Mouse (Mus musculus): ENCODE measurements around the gene Cirbp.

Cirbp gene

GRCm38 (mm10) chr10:80137626-80138552 is 27.9 kb upstream of the Cirbp start:
- DNase-seq (ENCODE audit: low read depth) = no peak

- no peak for DNase-seq (ENCODE audit: low read depth)
Observed at GRCm38 (mm10) chr10:80138553-80139438, 27.0 kb upstream of the Cirbp start, which contains the start of gene Atp5d. TSS of gene Atp5d (plus strand) at chr10:80138632.

DNA sequence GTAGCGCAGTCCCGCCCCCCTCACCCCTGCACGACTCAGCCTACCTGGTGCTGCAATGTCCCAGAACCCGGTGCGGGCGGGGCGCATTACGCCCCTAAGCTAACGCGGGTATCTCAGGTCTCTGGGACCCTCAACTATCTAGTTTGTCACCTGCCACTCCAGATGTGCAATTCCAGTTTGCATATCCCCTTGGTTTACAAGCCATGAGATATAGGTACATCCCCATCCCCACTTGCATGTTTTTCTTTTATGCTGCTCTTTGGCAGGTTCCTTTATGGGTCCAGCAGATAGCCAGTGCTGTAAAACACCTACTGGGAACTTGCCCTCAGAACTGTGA is 26.4 kb upstream of the Cirbp start:
- no peak for DNase-seq (ENCODE audit: low read depth)

DNA sequence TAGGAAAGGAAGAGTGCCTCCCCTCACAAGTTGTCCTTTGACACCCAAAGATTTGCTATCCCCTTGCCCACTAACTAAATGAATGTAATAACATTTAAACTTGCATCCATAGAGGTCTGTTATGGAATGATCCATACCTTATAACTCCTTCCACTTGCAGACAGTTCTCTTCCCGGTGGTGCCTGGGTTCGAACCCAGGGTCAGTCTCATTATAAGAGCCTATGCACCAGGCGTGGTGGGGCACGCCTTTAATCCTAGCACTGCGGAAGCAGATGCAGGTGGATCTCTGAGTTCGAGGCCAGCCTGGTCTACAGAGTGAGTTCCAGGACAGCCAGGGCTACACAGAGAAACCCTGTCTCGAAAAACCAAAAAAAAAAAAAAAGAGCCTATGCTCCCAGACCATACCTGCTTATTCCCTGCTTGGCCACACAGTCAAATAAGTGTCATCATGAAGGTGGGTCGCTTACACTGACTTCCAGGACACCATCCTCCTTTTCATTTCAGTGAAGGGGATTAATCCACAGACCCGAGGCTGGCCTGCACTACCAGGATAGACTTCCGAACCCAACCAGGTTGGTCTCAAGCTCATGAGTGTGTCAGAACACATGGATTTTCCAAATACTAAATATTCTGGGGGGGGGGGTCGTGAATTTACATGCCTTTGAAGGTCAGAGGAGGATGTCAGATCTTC is 25.7 kb upstream of the Cirbp start:
- no peak for DNase-seq (ENCODE audit: low read depth)

DNA sequence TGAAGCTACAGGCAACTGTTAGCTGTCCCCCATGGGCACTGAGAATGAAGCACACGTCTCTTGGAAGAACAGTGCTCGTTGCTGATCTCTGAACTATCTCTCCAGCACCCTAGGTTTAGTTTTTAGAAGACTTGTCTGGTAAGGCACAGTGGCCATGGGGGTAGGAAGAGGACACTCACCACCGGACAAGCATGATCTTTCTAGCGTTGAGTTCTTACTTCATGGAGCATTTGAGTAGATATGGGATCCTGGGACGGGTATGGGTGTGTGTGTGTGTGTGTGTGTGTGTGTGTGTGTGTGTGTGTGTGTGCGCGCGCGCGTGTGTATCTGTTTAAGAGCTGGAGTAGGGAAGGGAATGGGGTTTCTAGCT is 25.1 kb upstream of the Cirbp start, which contains the start of gene Cbarp:
TSS of gene Cbarp (minus strand) at position 170 of the 370 bp plus-strand sequence.
- no peak for DNase-seq (ENCODE audit: low read depth)

- DNase-seq (ENCODE audit: low read depth) = peak; percentile 92
Observed at GRCm38 (mm10) chr10:80141243-80141642, 24.5 kb upstream of the Cirbp start.

DNA sequence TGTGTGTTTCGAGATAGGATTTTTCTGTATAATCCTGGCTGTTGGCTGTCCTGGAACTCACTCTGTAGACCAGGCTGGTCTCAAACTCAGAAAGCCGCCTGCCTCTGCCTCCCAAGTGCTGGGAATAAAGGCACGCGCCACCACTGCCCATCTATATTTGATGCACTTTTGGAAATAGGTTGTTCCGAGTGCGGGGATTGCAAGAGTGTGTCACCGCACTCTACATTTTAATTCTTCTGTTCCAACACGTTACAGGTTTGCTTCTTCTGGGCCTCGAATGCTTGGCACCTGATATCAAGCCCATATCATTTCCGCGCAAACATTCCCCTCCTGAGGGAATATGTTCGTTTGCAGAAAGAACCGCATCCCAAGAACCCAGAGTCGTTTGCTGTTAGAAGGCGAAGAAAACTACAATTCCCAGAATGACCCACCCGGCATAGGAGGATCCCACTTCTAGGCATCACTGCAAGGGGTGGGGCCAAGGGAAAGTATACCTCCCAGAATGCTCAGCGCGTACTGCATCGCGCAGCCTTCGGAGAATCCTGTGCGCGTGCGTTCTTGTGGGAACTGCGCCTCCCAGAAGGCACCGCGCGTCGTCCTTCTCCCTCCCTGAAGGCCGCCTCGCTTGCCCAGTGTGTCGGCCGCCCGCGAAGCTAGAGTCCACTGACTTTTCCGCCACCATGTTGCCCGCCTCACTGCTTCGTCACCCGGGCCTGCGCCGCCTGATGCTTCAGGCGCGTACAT is 23.8 kb upstream of the Cirbp start:
- peak; percentile 97 for DNase-seq (ENCODE audit: low read depth)

GRCm38 (mm10) chr10:80142530-80142925 is 23.3 kb upstream of the Cirbp start:
- DNase-seq (ENCODE audit: low read depth) = no peak

DNA sequence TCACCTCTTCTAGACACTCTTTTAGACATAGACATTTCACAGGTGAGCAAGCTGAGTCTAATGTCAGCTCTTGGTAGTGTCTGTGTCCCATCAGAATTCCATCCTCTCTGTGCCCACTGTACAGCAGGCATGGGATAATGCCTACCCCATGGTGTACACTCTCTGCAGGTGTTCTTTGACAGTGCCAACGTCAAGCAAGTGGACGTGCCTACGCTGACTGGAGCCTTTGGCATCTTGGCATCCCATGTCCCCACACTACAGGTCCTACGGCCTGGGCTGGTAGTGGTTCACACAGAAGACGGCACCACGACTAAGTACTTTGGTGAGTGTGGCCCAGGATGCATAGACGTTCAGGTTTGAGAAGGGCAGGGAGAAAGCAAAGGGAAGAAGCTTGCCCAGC is 22.1 kb upstream of the Cirbp start:
- no peak for DNase-seq (ENCODE audit: low read depth)

GRCm38 (mm10) chr10:80144159-80144558 is 21.6 kb upstream of the Cirbp start:
- DNase-seq (ENCODE audit: low read depth) = no peak

DNA sequence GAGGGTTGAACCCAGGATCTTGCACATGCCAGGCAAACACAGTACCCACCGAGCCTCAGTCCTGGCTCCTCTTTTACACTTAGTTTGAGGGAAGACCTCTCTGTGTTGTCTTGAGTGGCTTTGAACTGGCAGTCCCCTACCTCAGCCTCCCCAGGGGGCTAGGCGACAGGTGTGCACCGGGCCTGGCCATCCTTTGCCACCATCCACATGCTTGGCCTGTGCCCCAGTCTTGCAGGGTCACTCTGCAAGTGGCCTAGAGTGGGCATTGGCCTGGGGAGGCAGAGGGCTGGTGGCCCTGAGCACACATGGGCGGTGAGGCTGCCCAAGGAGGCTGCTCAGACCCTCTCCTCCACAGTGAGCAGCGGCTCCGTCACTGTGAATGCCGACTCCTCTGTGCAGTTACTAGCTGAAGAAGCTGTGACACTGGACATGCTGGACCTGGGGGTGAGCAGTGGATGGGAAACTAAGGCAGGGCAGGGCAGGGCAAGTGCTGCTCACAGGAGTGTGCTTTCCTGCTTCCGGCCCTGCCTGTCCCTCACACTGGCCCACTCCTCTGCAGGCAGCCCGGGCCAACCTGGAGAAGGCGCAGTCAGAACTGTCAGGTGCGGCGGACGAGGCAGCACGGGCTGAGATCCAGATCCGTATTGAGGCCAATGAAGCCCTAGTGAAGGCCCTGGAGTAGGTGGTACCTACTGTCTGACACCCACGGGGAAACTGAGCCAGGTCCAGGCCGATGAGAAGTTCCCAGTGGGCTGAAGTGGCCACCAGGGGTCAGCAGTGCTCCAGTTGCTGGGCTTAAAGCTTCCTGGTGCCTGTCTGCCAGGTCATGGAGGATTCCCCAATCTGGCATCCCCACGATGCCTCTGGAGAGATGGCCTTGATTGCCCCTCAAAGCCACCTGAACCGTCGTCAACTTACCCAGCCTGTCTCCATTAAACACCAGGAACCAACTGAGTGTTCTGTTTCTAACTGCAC is 20.6 kb upstream of the Cirbp start:
- no peak for DNase-seq (ENCODE audit: low read depth)

GRCm38 (mm10) chr10:80145896-80146295 is 19.9 kb upstream of the Cirbp start:
- no peak for DNase-seq (ENCODE audit: low read depth)

GRCm38 (mm10) chr10:80146568-80147011 is 19.2 kb upstream of the Cirbp start:
- no peak for DNase-seq (ENCODE audit: low read depth)

GRCm38 (mm10) chr10:80147146-80147718 is 18.6 kb upstream of the Cirbp start:
- DNase-seq (ENCODE audit: low read depth) = no peak

GRCm38 (mm10) chr10:80147719-80148601 is 17.8 kb upstream of the Cirbp start, which contains the start of gene Midn:
TSS of gene Midn (plus strand) at chr10:80148272.
- DNase-seq (ENCODE audit: low read depth) = no peak

- DNase-seq (ENCODE audit: low read depth) = peak; percentile 87
Observed at GRCm38 (mm10) chr10:80148610-80149290, 17.0 kb upstream of the Cirbp start.

GRCm38 (mm10) chr10:80149291-80150225 is 16.2 kb upstream of the Cirbp start:
- peak; percentile 96 for DNase-seq (ENCODE audit: low read depth)
